Mouse (Mus musculus) E14TG2a.4 (cell line): ENCODE measurements around the gene Pheta1.

Experiments used
- CTCF ChIP-seq: conservative IDR thresholded peaks from 2 replicates; pipeline ENCODE4 v1.5.1; 2014; ENCODE audit warnings: low read length
- NANOG ChIP-seq: IDR thresholded peaks from 2 replicates; pipeline ENCODE4 v1.6.1; 2014; ENCODE audit warnings: borderline replicate concordance, low read length, mixed read lengths

- TF ChIP-seq CTCF (peak; percentile 51), NANOG (no peak)
Observed at GRCm38 (mm10) chr5:121893581-121893980, 44.8 kb downstream of the Pheta1 start.
